Mouse (Mus musculus) heart, embryonic 15.5 days (tissue): ENCODE data around the gene Ifi27l2b. TPM values are rescaled to one million over a fixed set of nuclear protein-coding genes. Genes with fewer than 3 reads are reported as not detected.

Experiments used
- ATAC-seq: fragments of 200-750 bp; cut with Nextera tagmentation; replicated peaks from 2 replicates; pipeline ENCODE4 v1.8.0; 2017; ENCODE audit warnings: low read depth, moderate TSS enrichment; ENCODE audit not compliant: insufficient number of reproducible peaks, insufficient read depth, low FRiP score
- H3K27ac ChIP-seq: fragments of 300-500 bp; sonication (generic); 2 replicates; pipeline ENCODE4 v1.5.1; 2015; ENCODE audit warnings: mild to moderate bottlenecking, inconsistent platforms
- H3K27me3 ChIP-seq: fragments of 300-500 bp; sonication (generic); 2 replicates; pipeline ENCODE4 v1.6.1; 2015; ENCODE audit warnings: inconsistent platforms
- H3K36me3 ChIP-seq: fragments of 300-500 bp; sonication (generic); 2 replicates; pipeline ENCODE4 v1.6.1; 2015; ENCODE audit warnings: mild to moderate bottlenecking, inconsistent platforms
- H3K4me1 ChIP-seq: fragments of 300-500 bp; sonication (generic); replicated peaks from 2 replicates; pipeline ENCODE4 v1.6.1; 2015; ENCODE audit warnings: inconsistent platforms
- H3K4me2 ChIP-seq: fragments of 300-500 bp; sonication (generic); 2 replicates; pipeline ENCODE4 v1.6.1; 2015; ENCODE audit warnings: inconsistent platforms, mild to moderate bottlenecking, moderate library complexity
- H3K4me3 ChIP-seq: fragments of 300-500 bp; sonication (generic); 2 replicates; pipeline ENCODE4 v1.5.1; 2015; ENCODE audit warnings: mild to moderate bottlenecking, inconsistent platforms
- H3K9ac ChIP-seq: fragments of 300-500 bp; sonication (generic); 2 replicates; pipeline ENCODE4 v1.6.1; 2015; ENCODE audit warnings: mild to moderate bottlenecking, inconsistent platforms
- H3K9me3 ChIP-seq: fragments of 300-500 bp; sonication (generic); replicated peaks from 2 replicates; pipeline ENCODE4 v1.6.1; 2016; ENCODE audit warnings: inconsistent platforms
- WGBS: fragments of 180-500 bp; shearing (Covaris S2); methylation state at CpG from one replicate; pipeline ENCODE4 v1.1.7; 2015; ENCODE audit warnings: mixed read lengths; 5-methylcytosine and 5-hydroxymethylcytosine counted together
- polyA plus RNA-seq: library from polyadenylated mRNA; unstranded; fragments of >200 nt; fragmentation: Nextera tagmentation; extraction: Ambion mirVana; gene quantifications from 2 replicates; pipeline ENCODE4 v1.2.1, GENCODE M21; 2015

The Ifi27l2b gene
- polyA plus RNA-seq, 1 experiment from 2014 or later = 0.19 TPM

DNA sequence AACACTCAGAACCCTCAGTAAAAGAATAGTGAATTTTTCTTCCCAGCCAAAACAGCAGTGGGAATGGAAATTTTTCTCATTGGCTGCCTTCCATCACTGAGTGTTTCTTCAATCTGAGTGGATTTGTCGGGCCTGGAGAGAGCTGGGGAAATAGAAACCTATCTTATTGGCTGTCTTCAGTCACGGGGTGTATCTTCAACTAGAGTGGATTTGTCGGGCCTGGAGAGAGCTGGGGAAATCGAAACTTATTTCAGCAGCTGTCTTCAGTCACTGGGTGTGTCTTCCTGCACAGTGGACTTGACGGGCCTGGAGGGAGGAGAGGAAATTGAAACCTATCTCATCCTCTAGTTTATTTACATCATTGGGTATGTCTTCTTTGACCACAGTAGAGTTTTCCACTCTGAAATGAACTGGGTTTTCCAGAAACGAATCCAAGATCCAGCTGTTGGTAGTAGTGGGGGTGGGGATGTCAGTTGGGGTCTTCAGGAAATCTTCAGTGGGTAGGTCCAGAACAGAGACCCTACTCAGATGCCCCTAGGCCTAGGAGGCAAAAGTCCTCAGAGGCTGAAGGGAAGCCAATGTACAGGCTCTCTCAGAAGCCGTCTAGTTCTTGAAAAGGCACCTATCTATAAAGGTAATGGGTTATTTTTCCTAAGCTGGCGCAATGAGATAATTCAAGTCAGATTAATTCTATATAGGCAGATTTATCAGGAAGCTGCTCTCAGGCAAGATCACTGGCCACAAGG is 22.9 kb downstream of the Ifi27l2b start, which contains the start of gene Ifi27:
Gene Ifi27, plus strand, starts transcription at position 226 of the 746 bp plus-strand sequence.
- Histone ChIP-seq H3K9ac (no peak within 1 kb of the TSS), H3K4me1 (no peaks in the 10 kb centered on the region; the same call in 1 of the 2 replicates), H3K36me3 (no peaks in the 10 kb centered on the region), H3K27me3 (no peaks in the 10 kb centered on the region), H3K4me3 (peak within 1 kb of the TSS; percentile 37), H3K4me2 (peak within 1 kb of the TSS; percentile 48), H3K9me3 (no peaks in the 10 kb centered on the region), H3K27ac (peak within 1 kb of the TSS; percentile 47)
- peak; percentile 87 for ATAC-seq
- WGBS = 49% methylated on average over 8 of the region's 8 CpGs

DNA sequence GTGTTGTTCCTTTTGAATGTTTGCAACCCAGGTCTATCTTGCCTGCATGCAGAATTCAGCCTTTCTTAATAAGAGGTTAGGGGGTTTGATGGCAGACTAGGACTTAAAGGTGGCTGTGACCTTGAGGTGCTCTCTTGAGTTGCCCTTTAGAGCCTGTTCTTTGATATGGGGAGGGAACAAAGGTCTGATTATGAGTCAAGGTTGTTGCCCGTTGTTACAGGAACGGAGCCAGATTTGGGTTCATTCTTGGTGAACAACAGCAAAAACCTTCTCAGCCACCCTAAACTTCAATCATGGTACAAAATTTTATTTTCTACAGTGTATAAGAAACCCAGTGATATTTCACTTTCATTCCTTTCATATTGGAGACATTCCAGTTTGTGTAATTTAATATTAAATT is 23.6 kb downstream of the Ifi27l2b start:
- Histone ChIP-seq H3K9ac (no peak overlapping the region), H3K4me2 (no peak overlapping the region), H3K36me3 (no peaks in the 10 kb centered on the region), H3K9me3 (no peaks in the 10 kb centered on the region), H3K4me1 (no peaks in the 10 kb centered on the region; the same call in 1 of the 2 replicates), H3K4me3 (no peak overlapping the region), H3K27me3 (no peaks in the 10 kb centered on the region), H3K27ac (no peak overlapping the region; the same call in 1 of the 2 replicates)
- WGBS = 68% methylated on average over 2 of the region's 2 CpGs
- no peak for ATAC-seq

DNA sequence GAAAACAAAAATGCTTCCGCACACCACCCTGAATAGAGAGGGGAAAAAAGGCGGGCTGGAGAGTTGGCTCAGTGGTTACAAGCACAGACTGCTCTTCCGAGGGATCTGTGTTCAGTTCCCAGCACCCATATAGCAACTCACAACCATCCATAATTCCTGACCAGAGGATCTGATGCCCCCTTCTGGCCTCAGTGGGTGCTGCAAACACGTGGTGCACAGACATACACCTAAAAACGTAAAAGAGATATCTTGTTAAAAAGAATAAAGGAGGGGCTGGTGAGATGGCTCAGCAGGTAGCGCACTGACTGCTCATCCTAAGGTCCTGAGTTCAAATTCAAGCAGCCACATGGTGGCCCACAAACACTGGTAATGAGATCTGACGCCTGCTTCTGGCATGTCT is 30.3 kb downstream of the Ifi27l2b start:
- H3K9ac ChIP-seq = no peak overlapping the region
- no peak overlapping the region for H3K4me2 ChIP-seq
- H3K36me3 ChIP-seq = peaks cover 2% of the 10 kb centered on the region; the same call in 1 of the 2 replicates
- no peaks in the 10 kb centered on the region for H3K27me3 ChIP-seq
- peaks cover 21% of the 10 kb centered on the region for H3K4me1 ChIP-seq
- ATAC-seq = no peak
- H3K9me3 ChIP-seq = no peaks in the 10 kb centered on the region
- no peak overlapping the region for H3K27ac ChIP-seq
- H3K4me3 ChIP-seq = no peak overlapping the region
- 84% methylated on average over 7 of the region's 7 CpGs for WGBS

DNA sequence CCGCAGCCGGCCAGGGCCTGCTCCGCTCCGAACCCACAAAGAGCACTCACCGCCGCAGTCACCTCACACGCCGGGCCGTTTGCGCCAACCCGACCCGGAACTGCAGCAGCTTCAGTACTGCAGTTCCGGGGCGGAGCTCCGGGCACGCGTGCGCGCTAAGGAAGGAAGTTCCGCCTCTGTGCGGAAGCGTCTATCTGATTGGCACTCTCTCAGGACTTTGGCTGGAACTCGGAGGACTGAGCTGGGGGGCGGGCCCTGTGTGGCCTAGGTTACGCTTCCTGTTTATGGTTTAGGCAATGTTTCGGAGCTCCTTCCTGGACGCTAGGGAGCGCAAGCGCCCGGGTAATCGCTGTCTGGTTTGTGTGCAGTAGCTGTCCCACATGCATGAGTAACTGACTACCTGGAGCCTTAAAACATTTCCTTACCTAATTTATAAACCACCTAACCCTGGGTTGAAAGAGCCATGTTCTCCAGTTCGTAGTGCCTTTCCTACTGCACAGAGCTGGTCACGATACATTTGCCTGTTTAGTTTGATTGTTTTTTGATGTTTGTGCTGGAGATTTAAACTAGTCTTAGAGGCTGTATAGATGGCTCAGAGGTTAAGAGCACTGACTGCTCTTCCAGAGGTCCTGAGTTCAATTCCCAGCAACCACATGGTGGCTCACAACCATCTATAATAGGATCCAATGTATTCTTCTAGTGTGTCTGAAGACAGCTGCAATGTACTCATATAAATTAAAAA is 31.1 kb downstream of the Ifi27l2b start, which contains the start of gene Ddx24:
Gene Ddx24, minus strand, starts transcription at position 102 of the 742 bp plus-strand sequence.
- Histone ChIP-seq H3K27me3 (no peaks in the 10 kb centered on the region), H3K27ac (peak within 1 kb of the TSS; percentile 64; the same call in 1 of the 2 replicates), H3K36me3 (peaks cover 7% of the 10 kb centered on the region; the same call in 1 of the 2 replicates), H3K4me1 (peaks cover 28% of the 10 kb centered on the region), H3K9ac (peak within 1 kb of the TSS; percentile 93), H3K4me3 (peak within 1 kb of the TSS; percentile 93), H3K9me3 (no peaks in the 10 kb centered on the region), H3K4me2 (peak within 1 kb of the TSS; percentile 71)
- peak; percentile 100 for ATAC-seq
- under 1% methylated on average over 33 of the region's 33 CpGs for WGBS

DNA sequence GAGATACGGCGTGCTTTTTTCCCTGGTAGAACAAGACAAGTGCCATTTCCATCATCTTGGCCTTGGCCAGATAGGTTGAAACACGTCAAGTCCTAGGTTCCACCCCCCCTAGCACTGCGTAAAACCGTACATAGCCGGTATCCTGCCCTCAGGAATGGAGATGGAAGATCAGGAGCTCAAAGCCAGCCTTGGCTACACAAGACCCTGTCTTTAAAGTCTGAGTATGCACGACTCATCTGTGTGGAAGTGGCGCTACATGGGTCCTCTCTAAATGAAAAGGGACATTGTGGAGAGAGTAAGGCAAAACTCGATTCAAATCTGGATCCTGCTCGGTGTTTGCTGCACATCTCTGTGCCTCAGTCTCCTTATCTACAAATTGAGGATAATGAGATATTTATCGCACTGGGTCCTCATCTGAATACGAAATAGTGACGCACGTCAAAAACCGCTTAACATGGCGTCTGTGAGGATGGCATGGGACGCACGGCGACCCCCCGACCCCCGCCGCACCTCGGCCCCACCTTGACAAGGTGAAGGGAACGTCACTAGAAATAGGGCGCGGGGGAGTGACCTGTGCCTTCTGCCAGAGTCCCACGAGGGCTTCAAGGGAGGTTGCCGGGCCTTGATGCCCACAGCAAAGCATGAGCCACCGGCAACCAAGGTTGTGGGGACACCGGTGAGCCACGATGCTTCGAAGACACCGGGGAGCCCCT is 31.9 kb downstream of the Ifi27l2b start:
- Histone ChIP-seq H3K4me3 (peak overlapping the region; percentile 93), H3K9ac (peak overlapping the region; percentile 93), H3K36me3 (peaks cover 7% of the 10 kb centered on the region; the same call in 1 of the 2 replicates), H3K27ac (peak overlapping the region; percentile 64; the same call in 1 of the 2 replicates), H3K27me3 (no peaks in the 10 kb centered on the region), H3K4me1 (peaks cover 28% of the 10 kb centered on the region), H3K4me2 (peak overlapping the region; percentile 71), H3K9me3 (no peaks in the 10 kb centered on the region)
- no peak for ATAC-seq
- WGBS = 8% methylated on average over 33 of the region's 33 CpGs

DNA sequence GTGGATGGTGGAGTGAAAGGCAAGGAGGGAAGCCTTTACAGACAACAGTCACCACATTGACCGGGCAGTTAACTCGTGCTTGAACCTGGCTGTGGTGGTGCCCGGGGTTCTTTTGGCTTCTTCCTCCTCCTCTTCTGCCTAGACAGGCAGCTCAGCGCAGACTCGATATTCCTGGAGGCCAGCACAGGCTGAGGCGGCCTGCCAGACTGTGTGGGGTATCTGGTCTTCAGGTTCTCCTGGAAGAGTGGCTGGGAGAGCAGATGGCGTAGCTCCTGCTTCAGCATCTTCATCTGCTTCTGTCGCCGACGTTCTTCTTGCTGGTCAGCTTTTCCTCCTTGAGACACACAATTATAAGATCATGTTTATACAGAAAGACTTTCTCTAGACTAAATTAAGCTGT is 48.9 kb downstream of the Ifi27l2b start:
- Histone ChIP-seq H3K27ac (no peak overlapping the region), H3K4me1 (no peaks in the 10 kb centered on the region), H3K4me2 (no peak overlapping the region), H3K9ac (no peak overlapping the region), H3K9me3 (no peaks in the 10 kb centered on the region), H3K36me3 (peaks cover 83% of the 10 kb centered on the region), H3K4me3 (no peak overlapping the region), H3K27me3 (no peaks in the 10 kb centered on the region)
- WGBS = 92% methylated on average over 10 of the region's 10 CpGs
- no peak for ATAC-seq

DNA sequence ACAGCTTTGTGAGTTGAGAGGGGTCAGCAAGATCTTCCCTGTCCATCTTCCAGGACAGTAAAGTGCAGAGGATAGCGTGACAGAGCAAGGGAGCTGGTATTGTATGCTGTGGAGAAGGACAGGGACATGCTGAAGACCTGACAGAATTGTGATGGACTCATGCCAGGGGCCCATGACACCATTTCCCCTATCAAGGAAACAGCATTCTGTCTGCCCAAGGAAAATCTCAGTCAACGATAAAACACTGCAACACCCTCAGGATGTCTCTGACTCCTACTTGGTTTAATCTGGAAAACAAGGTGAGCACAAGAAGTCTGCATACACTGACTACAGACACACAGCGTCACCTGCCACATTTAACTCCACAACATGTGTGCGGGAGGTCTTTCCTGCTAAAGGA is 49.3 kb downstream of the Ifi27l2b start, which contains the start of gene 9330161L09Rik:
Gene 9330161L09Rik, minus strand, starts transcription at position 101 of the 400 bp plus-strand sequence.
- peaks cover 78% of the 10 kb centered on the region for H3K36me3 ChIP-seq
- no peaks in the 10 kb centered on the region for H3K9me3 ChIP-seq
- 88% methylated on average over 4 of the region's 4 CpGs for WGBS
- H3K4me2 ChIP-seq = no peak within 1 kb of the TSS
- no peaks in the 10 kb centered on the region for H3K27me3 ChIP-seq
- no peak within 1 kb of the TSS for H3K27ac ChIP-seq
- no peak within 1 kb of the TSS for H3K9ac ChIP-seq
- no peaks in the 10 kb centered on the region for H3K4me1 ChIP-seq
- no peak within 1 kb of the TSS for H3K4me3 ChIP-seq
- no peak for ATAC-seq

DNA sequence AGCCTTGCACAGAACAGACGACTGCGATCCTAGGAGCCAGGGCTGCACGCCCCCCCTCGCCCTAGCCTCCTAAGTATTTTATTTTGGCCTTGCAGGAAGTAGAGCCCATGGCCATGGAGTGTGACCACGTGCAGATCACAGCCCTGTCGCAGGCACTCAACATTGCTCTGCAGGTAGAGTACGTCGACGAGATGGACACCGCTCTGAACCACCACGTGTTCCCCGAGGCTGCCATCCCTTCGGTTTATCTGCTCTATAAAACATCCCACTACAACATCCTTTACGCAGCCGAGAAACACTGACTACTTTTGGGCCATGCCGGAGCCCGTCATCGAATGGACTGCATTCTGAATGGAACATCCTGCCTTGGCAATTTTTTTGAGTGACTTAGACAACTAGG is 52.9 kb downstream of the Ifi27l2b start:
- no peaks in the 10 kb centered on the region for H3K4me1 ChIP-seq
- no peak overlapping the region for H3K4me3 ChIP-seq
- no peak overlapping the region for H3K4me2 ChIP-seq
- WGBS = 82% methylated on average over 18 of the region's 18 CpGs
- no peaks in the 10 kb centered on the region for H3K27me3 ChIP-seq
- H3K9me3 ChIP-seq = no peaks in the 10 kb centered on the region
- no peak overlapping the region for H3K9ac ChIP-seq
- no peak overlapping the region for H3K27ac ChIP-seq
- no peak for ATAC-seq
- peaks cover 44% of the 10 kb centered on the region for H3K36me3 ChIP-seq

Other genes starting within 250 kb of the Ifi27l2b start
- 0.25 and 0.37 TPM in 2 replicates for gene Prima1, start 215.1 kb downstream of the Ifi27l2b start, polyA plus RNA-seq
- not detected in 2 replicates for gene Fam181a, start 146.2 kb downstream of the Ifi27l2b start, polyA plus RNA-seq
- 194 and 219 TPM in 2 replicates for gene Asb2, start 101.2 kb downstream of the Ifi27l2b start, polyA plus RNA-seq
- 9.9 and 11.2 TPM in 2 replicates for gene Otub2, start 68.5 kb downstream of the Ifi27l2b start, polyA plus RNA-seq
- 0.19 and 0.42 TPM in 2 replicates for gene 9330161L09Rik, start 49.4 kb downstream of the Ifi27l2b start, polyA plus RNA-seq
- gene Ddx24, start 31.4 kb downstream of the Ifi27l2b start, polyA plus RNA-seq = 56.9 and 79.8 TPM in 2 replicates
- 38.0 and 54.9 TPM in 2 replicates for gene Ifi27, start 23.0 kb downstream of the Ifi27l2b start, polyA plus RNA-seq
- gene Ifi27l2a, start 13.5 kb downstream of the Ifi27l2b start, polyA plus RNA-seq = 13.8 and 20.7 TPM in 2 replicates
- gene Ppp4r4, start 75.1 kb upstream of the Ifi27l2b start, polyA plus RNA-seq = 0.23 and 0.32 TPM in 2 replicates
- 0.55 TPM in 1 of 2 replicates, not detected in the other for gene Serpina10, start 174.2 kb upstream of the Ifi27l2b start, polyA plus RNA-seq
- gene Serpina6, start 200.0 kb upstream of the Ifi27l2b start, polyA plus RNA-seq = 1.2 and 10.7 TPM in 2 replicates
- not detected in 2 replicates for gene Serpina16, start 218.9 kb upstream of the Ifi27l2b start, polyA plus RNA-seq
- not detected in 2 replicates for gene Serpina1f, start 238.3 kb upstream of the Ifi27l2b start, polyA plus RNA-seq